Mouse (Mus musculus) liver, adult 2 months (tissue): ENCODE results near the gene Cdh23.

Experiments used
- CTCF ChIP-seq: fragments of 200-500 bp; IDR thresholded peaks from 2 replicates; pipeline ENCODE4 v1.5.1; 2011; ENCODE audit warnings: low read depth, low read length, control low read depth
- POLR2A ChIP-seq: fragments of 200-500 bp; IDR thresholded peaks from 2 replicates; pipeline ENCODE4 v1.6.1; 2011; ENCODE audit warnings: low read length, control low read depth; ENCODE audit not compliant: insufficient read depth; ENCODE audit errors: extremely low read depth

GRCm38 (mm10) chr10:60474549-60474948 is 221.7 kb downstream of the Cdh23 start:
- TF ChIP-seq POLR2A = no peak
- no peak for TF ChIP-seq CTCF
